Mouse (Mus musculus): ENCODE measurements around the gene Slc38a3. TPM values are rescaled to one million over a fixed set of nuclear protein-coding genes. Genes with fewer than 3 reads are reported as not detected.

The Slc38a3 gene
- polyA plus RNA-seq, 1 experiment, result 77.9 TPM

DNA sequence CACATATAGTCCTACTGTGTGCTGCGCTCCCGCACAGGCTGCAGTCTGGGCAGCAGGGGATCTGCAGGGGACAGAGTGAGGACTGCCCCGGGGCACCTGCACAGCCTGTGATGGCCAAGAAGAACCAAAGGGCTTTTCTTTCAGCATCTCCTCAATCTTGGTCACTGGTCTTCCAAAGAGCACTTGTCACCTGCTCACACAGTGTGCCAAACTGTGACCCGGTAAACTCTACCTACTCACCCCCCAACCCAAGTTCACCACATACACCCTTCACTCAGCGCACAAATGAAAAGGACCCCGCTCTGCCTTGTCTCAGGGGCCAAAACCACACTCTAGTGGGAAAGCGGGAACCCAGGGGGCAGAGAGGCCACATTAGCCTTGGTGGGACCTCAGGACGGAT, 37.5 kb downstream of the Slc38a3 start:
- Histone ChIP-seq H3K4me3 (ENCODE audit: insufficient read depth, low read depth, low read length) (no peak overlapping the region), H3K4me1 (ENCODE audit: control insufficient read depth, insufficient read depth, low read length) (peaks cover 8% of the 10 kb centered on the region; the same call in 1 of the 2 replicates), H3K36me3 (ENCODE audit: control insufficient read depth, insufficient read depth, low read length) (no peaks in the 10 kb centered on the region), H3K27me3 (replicated peaks; ENCODE audit: control insufficient read depth, insufficient read depth, low read length) (no peaks in the 10 kb centered on the region), H3K27ac (ENCODE audit: insufficient read depth, low read depth, low read length) (no peak overlapping the region)
- DNase-seq, result no peak
- WGBS, result 87% methylated on average over 8 of the region's 8 CpGs
- no peak for TF ChIP-seq POLR2A (IDR thresholded peaks at IDR 0.05; ENCODE audit: low read depth, low read length)
- no peak for TF ChIP-seq CTCF (conservative IDR thresholded peaks at IDR 0.05; ENCODE audit: insufficient read depth, insufficient read length, low read depth, low read length)

GRCm38 (mm10) chr9:107631311-107631826, 38.0 kb downstream of the Slc38a3 start:
- peaks cover 8% of the 10 kb centered on the region; the same call in 1 of the 2 replicates for H3K4me1 ChIP-seq (ENCODE audit: control insufficient read depth, insufficient read depth, low read length)
- DNase-seq, result no peak
- H3K27me3 ChIP-seq (replicated peaks; ENCODE audit: control insufficient read depth, insufficient read depth, low read length), result no peaks in the 10 kb centered on the region
- TF ChIP-seq CTCF (conservative IDR thresholded peaks at IDR 0.05; ENCODE audit: insufficient read depth, insufficient read length, low read depth, low read length), result no peak
- TF ChIP-seq POLR2A (IDR thresholded peaks at IDR 0.05; ENCODE audit: low read depth, low read length), result no peak
- H3K4me3 ChIP-seq (ENCODE audit: insufficient read depth, low read depth, low read length), result no peak overlapping the region
- no peaks in the 10 kb centered on the region for H3K36me3 ChIP-seq (ENCODE audit: control insufficient read depth, insufficient read depth, low read length)
- WGBS, result 69% methylated on average over 9 of the region's 9 CpGs
- H3K27ac ChIP-seq (ENCODE audit: insufficient read depth, low read depth, low read length), result no peak overlapping the region

DNA sequence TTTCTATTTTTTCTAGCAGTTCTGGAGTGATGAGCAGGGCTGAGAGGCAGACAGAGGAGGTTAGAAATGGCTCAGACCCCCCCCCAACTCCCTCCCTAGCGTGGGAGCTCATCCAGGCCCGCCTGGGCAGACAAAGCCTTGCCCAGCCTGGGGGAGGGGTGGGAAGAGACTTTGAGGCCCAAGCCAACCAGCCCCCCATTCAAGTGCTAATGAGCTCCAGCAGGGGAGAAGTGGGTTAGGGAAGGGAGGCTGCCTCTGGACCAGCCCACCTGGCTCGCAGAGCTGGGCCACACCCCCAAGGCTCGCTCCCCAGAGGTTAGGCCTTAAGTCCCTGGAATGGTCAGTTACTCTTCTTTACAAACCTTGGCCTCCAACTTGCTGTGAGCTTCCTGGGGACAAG, 38.8 kb downstream of the Slc38a3 start:
- DNase-seq, result no peak
- no peak overlapping the region for H3K27ac ChIP-seq (ENCODE audit: insufficient read depth, low read depth, low read length)
- H3K36me3 ChIP-seq (ENCODE audit: control insufficient read depth, insufficient read depth, low read length), result no peaks in the 10 kb centered on the region
- H3K4me3 ChIP-seq (ENCODE audit: insufficient read depth, low read depth, low read length), result no peak overlapping the region
- 27% methylated on average over 4 of the region's 4 CpGs for WGBS
- H3K4me1 ChIP-seq (ENCODE audit: control insufficient read depth, insufficient read depth, low read length), result peaks cover 6% of the 10 kb centered on the region; the same call in 1 of the 2 replicates
- no peaks in the 10 kb centered on the region for H3K27me3 ChIP-seq (replicated peaks; ENCODE audit: control insufficient read depth, insufficient read depth, low read length)
- TF ChIP-seq CTCF (conservative IDR thresholded peaks at IDR 0.05; ENCODE audit: insufficient read depth, insufficient read length, low read depth, low read length) (no peak), POLR2A (IDR thresholded peaks at IDR 0.05; ENCODE audit: low read depth, low read length) (no peak)

GRCm38 (mm10) chr9:107629901-107630425, 39.4 kb downstream of the Slc38a3 start:
- no peaks in the 10 kb centered on the region for H3K27me3 ChIP-seq (replicated peaks; ENCODE audit: control insufficient read depth, insufficient read depth, low read length)
- H3K4me3 ChIP-seq (ENCODE audit: insufficient read depth, low read depth, low read length), result no peak overlapping the region
- H3K4me1 ChIP-seq (ENCODE audit: control insufficient read depth, insufficient read depth, low read length), result peaks cover 12% of the 10 kb centered on the region; the same call in 1 of the 2 replicates
- WGBS, result 34% methylated on average over 14 of the region's 14 CpGs
- no peak for DNase-seq
- 0 out of 2 replicates have a peak overlapping the region, but pooled peaks have one; percentile 10 for H3K27ac ChIP-seq (ENCODE audit: insufficient read depth, low read depth, low read length)
- no peak for TF ChIP-seq POLR2A (IDR thresholded peaks at IDR 0.05; ENCODE audit: low read depth, low read length)
- TF ChIP-seq CTCF (conservative IDR thresholded peaks at IDR 0.05; ENCODE audit: insufficient read depth, insufficient read length, low read depth, low read length), result no peak
- no peaks in the 10 kb centered on the region for H3K36me3 ChIP-seq (ENCODE audit: control insufficient read depth, insufficient read depth, low read length)

DNA sequence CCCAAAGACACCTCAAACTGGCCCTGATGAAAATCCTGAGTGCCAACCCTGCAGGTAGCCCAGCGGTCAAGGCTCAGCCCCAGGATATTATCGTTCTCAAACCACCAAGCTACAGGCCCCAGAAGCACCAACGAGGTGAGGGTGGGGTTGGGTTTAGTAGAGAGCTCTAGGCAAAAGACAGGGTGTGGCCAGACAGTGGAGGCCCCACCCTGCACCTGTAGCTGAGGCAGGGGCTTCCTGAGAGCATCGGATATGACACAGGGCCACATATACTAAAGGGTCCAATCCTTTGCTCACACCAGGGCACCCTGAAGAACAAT, 40.0 kb downstream of the Slc38a3 start:
- Histone ChIP-seq H3K4me1 (ENCODE audit: control insufficient read depth, insufficient read depth, low read length) (peaks cover 16% of the 10 kb centered on the region), H3K4me3 (ENCODE audit: insufficient read depth, low read depth, low read length) (no peak overlapping the region)

GRCm38 (mm10) chr9:107628721-107629410, 40.5 kb downstream of the Slc38a3 start:
- TF ChIP-seq POLR2A (IDR thresholded peaks at IDR 0.05; ENCODE audit: low read depth, low read length) (no peak), CTCF (conservative IDR thresholded peaks at IDR 0.05; ENCODE audit: insufficient read depth, insufficient read length, low read depth, low read length) (no peak)
- 47% methylated on average over 15 of the region's 15 CpGs for WGBS
- no peaks in the 10 kb centered on the region for H3K27me3 ChIP-seq (replicated peaks; ENCODE audit: control insufficient read depth, insufficient read depth, low read length)
- peak; percentile 83 for DNase-seq
- no peaks in the 10 kb centered on the region for H3K36me3 ChIP-seq (ENCODE audit: control insufficient read depth, insufficient read depth, low read length)
- peak overlapping the region; percentile 26 for H3K4me3 ChIP-seq (ENCODE audit: insufficient read depth, low read depth, low read length)
- H3K4me1 ChIP-seq (ENCODE audit: control insufficient read depth, insufficient read depth, low read length), result peaks cover 20% of the 10 kb centered on the region
- H3K27ac ChIP-seq (ENCODE audit: insufficient read depth, low read depth, low read length), result peak overlapping the region; percentile 71

More for the DNA sequence above, 40.0 kb downstream of the Slc38a3 start:
- TF ChIP-seq CTCF (conservative IDR thresholded peaks at IDR 0.05; ENCODE audit: insufficient read depth, insufficient read length, low read depth, low read length), result no peak
- no peak for TF ChIP-seq POLR2A (IDR thresholded peaks at IDR 0.05; ENCODE audit: low read depth, low read length)
- no peaks in the 10 kb centered on the region for H3K36me3 ChIP-seq (ENCODE audit: control insufficient read depth, insufficient read depth, low read length)
- 30% methylated on average over 4 of the region's 4 CpGs for WGBS
- no peaks in the 10 kb centered on the region for H3K27me3 ChIP-seq (replicated peaks; ENCODE audit: control insufficient read depth, insufficient read depth, low read length)
- DNase-seq, result no peak
- H3K27ac ChIP-seq (ENCODE audit: insufficient read depth, low read depth, low read length), result peak overlapping the region; percentile 57

All from kidney, adult 2 months (tissue).